Mouse (Mus musculus) C2C12 (cell line): Measurements from ENCODE around the gene Synpr.

Experiments used
- CTCF ChIP-seq: IDR thresholded peaks from one replicate; pipeline ENCODE4 v1.5.1; 2011; ENCODE audit not compliant: control insufficient read depth, insufficient read depth, insufficient read length
- FOSL1 ChIP-seq: IDR thresholded peaks from one replicate; pipeline ENCODE4 v1.8.0; 2011; ENCODE audit warnings: mild to moderate bottlenecking, low read length; ENCODE audit not compliant: poor library complexity, insufficient read depth, severe bottlenecking
- MAX ChIP-seq: IDR thresholded peaks from one replicate; pipeline ENCODE4 v1.6.1; 2011; ENCODE audit warnings: mild to moderate bottlenecking, control low read depth
- MYOD1 ChIP-seq: IDR thresholded peaks from one replicate; pipeline ENCODE4 v1.6.1; 2011; ENCODE audit warnings: low read depth; ENCODE audit not compliant: control insufficient read depth, insufficient read length
- USF1 ChIP-seq: IDR thresholded peaks from one replicate; pipeline ENCODE4 v1.6.1; 2011; ENCODE audit warnings: low read depth, mild to moderate bottlenecking, control low read depth, moderate library complexity

DNA sequence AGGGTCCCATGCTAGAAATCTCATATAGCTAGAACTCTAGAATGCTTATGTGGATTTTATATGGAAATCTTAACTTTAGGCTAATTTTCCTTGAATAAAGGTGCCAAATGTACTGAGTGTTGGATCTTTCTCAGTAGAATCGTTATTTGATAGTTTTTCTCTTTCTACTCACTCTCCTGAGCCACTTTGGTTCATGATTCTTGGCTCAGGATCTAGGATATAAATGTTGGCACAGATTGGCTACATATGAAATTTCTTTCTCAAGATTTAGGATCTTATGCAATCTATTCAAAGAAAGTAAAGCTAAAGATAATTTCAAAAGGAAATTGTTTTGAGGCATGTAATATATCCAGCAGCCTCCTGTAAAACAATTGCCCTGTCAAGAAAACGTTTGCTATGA lies 263.2 kb downstream of the Synpr start:
- TF ChIP-seq CTCF = no peak
- no peak for TF ChIP-seq MYOD1
- no peak for TF ChIP-seq USF1
- TF ChIP-seq MAX = no peak
- TF ChIP-seq FOSL1 = no peak
